Mouse (Mus musculus) heart, postnatal 36 days (tissue): Measurements from ENCODE around the gene 4931440F15Rik. TPM values are rescaled to one million over a fixed set of nuclear protein-coding genes. Genes with fewer than 3 reads are reported as not detected.
"Not testable (repeated sequence)": the region's sequence is repeated elsewhere in the genome, so short reads cannot be mapped to it uniquely, and the experiment has no call there.

Source experiments
- DNase-seq, 2 experiments: peaks; one replicate each; pipeline ENCODE4 v3.0.0; 2021 to 2022
- intact Hi-C: fragments of 180-260 bp; cut with DNase I; formaldehyde crosslinking; loops from one replicate; pipeline ENCODE4 v1.15.1; 2025
- total RNA-seq, 2 experiments: library from RNA; stranded (reverse); gene quantifications; 2 replicates each; pipeline ENCODE4 v1.2.3; 2021

4931440F15Rik gene
- 1 to 10 TPM; 1.8 to 2.1 TPM for total RNA-seq

DNA sequence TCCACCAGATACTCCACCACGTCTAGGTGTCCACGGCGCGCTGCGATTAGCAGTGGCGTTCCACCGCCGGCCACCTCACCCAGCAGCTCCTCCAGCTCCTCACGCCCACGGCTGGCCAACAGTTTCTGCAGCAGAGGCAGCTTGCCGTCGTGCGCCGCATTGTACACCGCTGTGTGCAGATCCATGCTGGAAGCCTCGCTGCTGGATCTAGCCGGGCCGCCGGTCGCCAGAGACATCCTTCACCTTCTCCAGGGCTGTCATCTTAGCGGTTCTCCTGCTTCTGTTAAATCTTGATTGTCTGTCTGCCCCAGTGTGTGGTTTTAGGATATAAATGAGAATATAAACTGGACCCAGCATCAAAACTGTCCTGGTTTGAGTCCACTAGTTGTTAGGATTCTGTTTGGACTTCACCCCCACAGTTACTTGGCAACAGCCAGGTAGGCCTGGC is at the start of gene 4931440F15Rik:
Gene 4931440F15Rik (minus strand): TSS at position 398 of the 448 bp plus-strand sequence.
- DNase-seq, intact Hi-C loops: not testable (repeated sequence)

DNA sequence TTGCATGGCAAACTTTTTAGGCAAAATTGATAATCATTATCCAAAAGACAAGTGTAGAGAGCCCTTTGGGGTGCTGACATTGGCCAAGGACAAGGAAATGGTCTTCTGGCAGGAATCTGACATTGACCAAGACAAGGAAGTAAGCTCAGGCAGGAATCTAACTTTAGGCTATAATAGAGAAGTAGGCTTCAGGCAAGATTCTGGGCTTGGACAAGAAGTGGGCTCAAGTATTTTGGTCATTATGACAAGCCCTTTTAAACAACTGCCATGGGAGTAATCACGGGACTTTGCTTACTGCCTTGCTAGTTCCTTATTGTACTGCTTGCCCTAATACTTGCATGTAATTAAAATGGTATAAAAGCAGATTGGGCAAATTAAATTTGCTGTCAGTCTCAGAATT is 49.3 kb upstream of the 4931440F15Rik start:
- intact Hi-C loops, DNase-seq: not testable (repeated sequence)

DNA sequence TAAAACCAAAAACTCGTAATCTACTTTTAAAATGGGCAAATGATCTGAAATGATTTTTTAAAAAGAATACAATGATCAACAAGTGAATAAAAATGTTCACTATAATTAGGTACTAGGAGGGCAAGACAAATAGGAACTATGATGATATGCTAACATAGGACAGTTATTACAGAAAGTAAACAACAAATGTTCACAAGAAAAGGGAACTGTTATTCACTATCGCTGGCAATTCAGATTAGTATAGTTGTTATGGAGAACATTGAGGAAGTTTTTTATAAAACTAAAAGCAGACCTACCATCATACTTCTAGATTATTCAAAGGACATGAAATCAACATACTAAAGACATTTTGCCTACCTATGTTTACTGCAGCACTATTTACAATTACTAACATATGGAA is 44.7 kb upstream of the 4931440F15Rik start:
- intact Hi-C loops, result no loop called here
- DNase-seq, result no peak

DNA sequence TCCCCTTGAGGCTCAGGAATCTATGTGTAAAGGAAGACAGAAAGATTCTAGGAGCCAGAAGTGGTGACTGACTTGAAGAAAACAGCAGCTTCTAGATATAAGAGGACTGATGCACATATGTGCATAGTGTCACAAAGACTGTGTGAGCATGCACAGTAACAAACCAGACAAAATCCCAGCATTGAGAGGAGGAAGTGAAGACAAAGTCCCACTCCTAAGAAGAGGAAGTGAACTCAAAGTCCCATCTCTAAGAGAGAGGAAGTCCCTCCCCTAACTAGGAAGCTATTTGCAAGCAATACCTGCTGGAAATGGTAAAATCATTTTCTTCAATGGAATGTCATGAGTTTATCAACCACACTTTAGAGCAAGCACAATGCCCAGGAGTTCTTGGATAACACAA is 38.8 kb upstream of the 4931440F15Rik start:
- intact Hi-C loops, result no loop called here
- DNase-seq, result no peak

DNA sequence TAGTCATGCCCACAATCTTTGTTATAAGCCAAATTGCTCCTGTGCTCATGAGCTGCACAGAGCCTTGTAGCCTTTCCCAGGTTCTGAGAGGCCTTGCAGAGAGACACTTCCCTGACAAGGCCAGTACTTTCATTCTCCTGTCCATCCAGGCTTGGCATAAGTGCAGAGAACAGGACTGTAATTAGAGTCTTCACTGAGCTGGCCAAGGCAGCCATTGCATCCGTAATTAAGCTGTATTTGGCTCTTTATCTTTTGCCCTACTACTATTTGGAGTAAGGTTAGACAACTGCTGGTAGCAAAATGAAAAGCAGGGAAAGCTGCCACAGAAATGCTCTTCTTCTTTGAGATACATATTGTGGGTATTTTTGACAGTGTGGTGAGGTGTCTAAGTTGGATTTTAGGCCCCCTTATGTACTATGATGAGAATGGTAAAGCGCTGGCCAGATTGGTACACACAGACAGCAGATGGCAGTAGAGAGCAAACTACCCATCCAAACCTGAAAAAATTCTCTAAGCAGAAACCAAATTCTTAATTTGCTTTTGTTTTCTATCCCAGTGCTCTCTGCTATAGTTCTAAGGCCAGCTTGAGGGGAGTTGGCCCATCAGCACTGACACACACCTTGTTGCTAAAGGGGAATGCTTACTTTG is 36.4 kb upstream of the 4931440F15Rik start:
- intact Hi-C loops, result loop anchor here (2.0 kb wide), 2 partner anchors 23 to 795 kb away; no protein-coding TSS in a partner anchor
- peak; percentile 39 to 44 for DNase-seq

DNA sequence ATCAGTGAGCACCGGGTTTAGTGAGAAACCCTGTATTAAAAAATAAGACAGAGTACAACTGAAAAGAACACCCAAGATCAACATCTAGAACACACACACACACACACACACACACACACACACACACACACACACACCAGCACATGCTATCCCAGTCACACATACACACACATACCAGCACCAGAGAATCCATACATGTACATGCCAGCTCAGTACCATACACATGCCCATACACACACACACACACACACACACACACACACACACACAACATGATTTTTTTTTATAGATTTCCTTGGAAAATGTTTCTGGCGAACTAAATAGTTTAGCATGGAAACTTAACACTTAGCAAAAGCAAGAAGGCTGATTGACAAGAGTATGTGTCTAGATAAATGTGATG is 35.6 kb upstream of the 4931440F15Rik start:
- DNase-seq, result no peak
- intact Hi-C loops, result no loop called here

DNA sequence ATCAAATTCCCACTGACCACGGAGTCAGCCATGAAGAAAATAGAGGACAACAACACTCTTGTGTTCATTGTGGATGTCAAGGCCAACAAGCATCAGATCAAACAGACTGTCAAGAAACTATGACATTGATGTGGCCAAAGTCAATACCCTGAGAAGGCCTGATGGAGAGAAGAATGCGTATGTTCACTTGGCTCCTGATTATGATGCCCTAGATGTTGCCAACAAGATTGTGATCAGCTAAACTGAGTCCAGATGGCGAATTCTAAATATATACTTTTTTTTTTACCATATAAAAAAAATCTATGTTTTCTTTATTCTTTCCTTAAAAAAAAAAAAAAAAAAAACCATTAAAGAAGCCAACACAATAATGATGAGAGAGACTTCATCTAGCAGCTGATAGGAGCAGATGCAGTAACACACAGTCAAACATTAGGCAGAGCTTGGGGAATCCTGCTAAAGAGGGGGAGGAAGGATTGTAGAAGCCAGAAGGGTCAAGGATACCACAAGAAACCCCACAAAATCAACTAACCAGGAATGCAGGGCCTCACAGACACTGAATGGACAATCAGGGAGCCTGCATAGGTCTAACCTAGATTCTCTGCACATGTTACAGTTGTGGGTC is 15.2 kb upstream of the 4931440F15Rik start:
- intact Hi-C loops, result no loop called here
- DNase-seq, result no peak

DNA sequence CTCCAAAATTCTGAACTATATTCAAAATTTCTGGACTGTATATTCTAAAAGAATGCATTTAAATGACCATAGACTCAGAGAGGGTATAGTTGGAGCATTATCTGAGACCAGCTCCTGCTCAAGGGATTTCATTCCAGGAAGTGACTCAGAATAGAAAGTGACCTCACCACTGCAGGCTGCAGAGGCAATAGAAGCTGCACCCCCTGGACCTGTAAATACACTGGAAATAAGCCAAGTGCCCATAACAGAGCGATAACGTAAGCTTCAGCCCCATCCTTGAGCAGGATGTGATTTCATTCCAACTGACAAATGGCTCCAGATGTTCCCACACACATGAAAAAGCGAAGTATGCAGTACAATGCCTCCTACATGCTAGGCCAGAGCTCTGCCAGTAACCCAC is 14.3 kb upstream of the 4931440F15Rik start:
- intact Hi-C loops, result no loop called here
- DNase-seq, result peak; percentile 17 to 39

DNA sequence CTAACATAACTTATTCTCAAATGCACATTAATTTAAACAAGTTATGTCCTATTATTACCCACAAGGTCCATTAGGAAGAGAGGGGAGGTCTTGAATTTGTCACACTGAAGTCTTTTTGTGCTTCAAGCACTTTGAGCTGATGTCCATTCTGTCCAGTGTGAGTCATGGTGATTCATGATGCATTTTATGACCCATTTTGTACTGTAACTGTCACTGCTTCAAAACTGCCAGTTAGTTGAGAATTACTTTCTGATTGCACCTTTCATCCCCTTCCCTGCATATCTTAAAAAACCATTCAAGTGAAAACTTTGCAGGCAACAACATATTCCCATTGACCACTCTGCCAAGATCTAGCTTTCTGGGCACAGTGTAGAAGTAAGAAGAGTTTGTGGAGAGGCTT is 11.6 kb upstream of the 4931440F15Rik start:
- intact Hi-C loops, result no loop called here
- no peak for DNase-seq

DNA sequence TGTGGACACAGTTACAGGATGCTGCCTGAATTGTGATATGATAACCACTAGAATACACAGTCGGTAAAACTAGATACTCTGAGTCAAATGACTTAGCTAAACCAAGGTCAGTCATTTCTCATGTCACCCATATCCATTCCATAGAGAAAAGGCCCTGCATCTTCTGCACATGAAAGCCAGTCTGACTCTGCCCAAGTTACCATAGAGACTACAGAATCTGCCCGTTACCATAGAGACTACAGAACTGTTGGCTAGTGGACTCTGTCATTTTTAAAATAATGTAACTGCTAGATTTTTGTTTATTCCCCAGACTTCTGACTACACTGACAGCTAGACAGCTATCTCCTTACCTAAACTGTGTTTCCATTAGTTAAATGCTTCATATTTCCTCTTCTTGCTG is 2.3 kb upstream of the 4931440F15Rik start:
- intact Hi-C loops, result no loop called here
- no peak for DNase-seq

DNA sequence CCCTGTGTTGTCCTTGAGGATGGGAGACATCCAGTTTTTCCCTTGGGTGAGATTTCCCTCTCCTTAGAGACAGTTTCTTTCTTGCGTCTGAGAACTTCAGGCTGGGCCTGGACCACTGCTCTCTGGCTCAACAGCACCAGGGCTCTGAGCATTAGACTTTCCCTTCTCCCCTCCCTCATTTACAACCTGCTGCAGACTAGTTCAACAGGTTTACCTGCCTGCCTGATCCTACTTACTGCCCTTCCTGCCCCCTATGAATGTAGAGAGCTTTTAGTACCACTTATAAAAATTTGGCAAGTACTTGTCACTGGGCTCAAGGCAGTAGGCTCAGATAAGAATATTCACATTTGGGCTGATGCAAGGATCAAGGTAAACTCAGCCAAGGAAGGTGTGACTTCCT is 533 bp upstream of the 4931440F15Rik start:
- intact Hi-C loops, result no loop called here
- DNase-seq, result no peak

DNA sequence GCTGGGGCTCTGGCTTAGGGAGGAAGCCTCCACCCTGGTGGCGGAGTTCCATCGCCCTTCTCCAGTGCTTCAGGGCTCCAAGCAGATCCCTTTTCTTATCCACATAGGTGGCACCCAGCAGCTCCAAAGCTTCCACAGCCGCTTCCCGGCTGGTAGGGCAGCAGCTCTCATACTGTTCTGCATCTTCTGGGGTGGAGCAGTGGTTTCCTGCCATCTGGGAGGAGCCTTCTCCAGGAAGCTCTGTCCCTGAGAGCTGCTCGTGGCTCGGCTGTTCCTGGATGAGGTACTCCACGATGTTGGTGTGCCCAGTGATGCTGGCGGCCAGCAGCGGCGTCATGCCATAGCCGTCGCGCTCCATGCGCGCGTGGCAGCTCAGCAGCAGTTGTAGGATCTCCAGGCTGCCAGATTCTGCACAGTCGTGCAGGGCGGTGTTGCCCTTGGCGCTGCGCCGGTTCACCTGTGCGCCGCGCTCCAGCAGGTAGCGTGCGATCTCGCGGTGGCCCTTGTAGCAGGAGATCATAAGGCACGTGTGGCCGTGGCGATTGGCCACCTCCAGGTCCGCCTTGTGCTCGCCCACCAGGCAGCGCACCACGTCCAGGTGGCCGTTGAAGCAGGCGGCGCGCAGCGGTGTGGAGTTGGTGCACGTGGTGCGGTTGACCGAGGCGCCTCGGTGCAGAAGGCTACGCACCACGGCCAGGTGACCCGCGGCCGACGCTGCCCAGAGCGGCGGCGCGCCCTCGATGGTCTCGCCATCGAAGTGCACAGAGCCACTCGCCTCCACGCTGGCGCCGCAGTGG is 796 bp downstream of the 4931440F15Rik start:
- intact Hi-C loops, DNase-seq: not testable (repeated sequence)

DNA sequence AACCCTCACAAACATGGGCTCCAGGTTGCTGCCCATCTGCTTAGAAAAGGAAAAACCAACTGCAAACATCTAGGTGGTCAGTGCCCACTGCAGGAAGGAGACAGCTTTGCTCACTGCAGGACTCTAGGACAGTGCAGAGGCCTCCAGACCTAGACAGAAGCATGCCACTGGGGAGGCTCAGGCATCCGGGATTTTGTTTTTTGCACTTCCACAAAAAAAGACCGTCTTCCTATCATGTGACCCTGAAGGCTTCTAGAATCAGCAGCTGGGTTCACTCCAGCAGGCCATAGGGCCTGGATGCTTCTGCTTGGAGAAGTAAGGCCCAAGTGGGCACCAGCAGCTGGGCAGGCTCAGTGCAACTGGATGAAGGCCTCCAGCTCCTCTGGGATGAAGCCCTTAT is 2.3 kb downstream of the 4931440F15Rik start:
- no peak for DNase-seq
- intact Hi-C loops, result no loop called here

DNA sequence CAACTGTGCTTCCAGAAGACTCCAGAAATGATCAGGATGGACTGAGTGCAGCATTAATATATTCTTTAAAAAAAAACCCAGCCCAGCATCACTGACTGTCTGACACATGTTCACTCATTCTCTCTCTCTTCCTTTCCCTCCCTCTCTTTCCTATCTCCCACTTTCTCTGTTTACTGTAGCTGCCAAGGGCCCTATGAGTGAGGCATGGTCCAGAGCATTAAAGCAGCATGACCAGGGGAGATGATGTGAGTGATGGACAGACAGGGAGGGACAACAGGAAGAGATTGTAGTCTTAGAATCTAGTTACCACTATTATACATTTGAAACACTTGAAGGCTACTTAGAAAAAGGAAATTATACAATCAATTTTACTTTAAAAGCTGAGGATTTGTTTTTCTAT is 9.8 kb downstream of the 4931440F15Rik start:
- intact Hi-C loops, result no loop called here
- no peak for DNase-seq

DNA sequence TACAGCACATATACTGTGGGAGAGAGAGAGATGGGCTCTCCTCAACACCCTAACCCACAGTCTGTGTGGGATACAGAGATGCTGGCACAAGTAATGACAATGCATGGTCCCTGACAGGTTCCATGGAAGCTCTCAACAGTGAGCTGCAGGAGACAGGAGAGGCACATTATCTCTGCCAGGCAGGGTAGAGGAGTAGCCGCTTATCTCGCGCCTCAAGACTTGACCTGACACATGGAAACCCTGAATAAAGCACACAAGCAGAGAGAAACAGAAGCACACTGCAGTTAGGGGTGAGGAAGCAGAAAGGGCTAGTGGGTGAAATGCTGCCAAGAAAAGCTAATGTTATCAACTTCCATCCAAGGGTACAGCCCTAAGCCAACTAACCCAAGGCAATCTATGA is 10.2 kb downstream of the 4931440F15Rik start:
- intact Hi-C loops, result no loop called here

DNA sequence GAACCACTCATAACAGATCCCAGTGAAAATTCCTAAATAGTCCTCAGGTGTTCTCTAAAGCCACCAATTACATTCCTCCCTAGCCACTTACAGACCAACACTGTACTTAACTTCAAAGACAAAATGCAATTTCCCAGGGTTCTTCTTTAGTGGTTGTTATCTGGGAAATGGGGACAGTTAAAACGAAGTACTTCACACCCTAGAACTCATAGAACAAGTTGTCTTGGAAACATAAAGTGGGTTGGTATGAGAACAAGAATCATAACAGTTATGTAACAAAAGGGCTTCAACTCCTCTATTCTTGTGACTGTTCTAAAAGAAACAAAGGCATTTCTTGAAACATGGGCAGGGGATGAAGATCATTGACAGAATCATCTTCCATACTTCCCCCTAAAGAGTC is 12.2 kb downstream of the 4931440F15Rik start:
- intact Hi-C loops, result no loop called here
- no peak for DNase-seq

More for the DNA sequence above, 10.2 kb downstream of the 4931440F15Rik start:
- no peak for DNase-seq

DNA sequence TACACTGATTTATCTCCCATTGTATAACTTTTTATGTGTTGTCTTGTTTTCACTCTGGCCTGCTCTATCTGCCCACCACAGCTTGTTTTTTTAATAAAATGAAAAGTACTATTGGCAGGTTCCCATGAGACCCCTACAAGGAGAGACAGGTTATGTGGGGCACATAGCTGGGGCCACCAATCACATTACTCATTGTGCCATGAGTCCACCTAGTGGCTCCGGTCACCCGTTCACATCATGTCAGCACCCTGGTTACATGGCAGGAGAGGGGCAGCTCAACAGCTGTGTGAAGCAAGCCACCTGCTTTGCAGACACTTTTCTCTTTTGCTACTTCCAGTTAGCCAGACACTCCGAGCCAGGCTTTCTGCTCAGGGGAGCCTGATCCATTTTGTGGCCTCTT is 13.0 kb downstream of the 4931440F15Rik start:
- intact Hi-C loops, result no loop called here
- no peak for DNase-seq

DNA sequence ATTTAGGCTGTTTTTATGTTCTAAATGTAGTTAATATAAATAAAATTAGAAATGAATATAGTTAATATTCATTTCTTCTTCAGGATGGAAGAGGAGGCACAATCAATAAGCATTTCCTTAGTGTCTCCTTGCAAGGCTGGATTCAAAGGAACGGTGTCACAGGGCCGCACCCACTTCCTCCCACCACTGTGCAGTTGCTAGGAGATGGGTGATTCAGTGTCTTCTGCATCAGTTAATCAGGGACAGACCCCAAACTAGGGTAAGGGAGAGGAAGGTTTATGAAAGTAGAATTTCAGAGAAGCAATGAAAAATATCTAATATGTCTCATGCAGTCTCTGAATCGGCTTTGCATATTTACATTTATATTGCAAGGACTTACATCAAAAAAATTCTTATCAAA is 15.1 kb downstream of the 4931440F15Rik start:
- no peak for DNase-seq
- intact Hi-C loops, result no loop called here

DNA sequence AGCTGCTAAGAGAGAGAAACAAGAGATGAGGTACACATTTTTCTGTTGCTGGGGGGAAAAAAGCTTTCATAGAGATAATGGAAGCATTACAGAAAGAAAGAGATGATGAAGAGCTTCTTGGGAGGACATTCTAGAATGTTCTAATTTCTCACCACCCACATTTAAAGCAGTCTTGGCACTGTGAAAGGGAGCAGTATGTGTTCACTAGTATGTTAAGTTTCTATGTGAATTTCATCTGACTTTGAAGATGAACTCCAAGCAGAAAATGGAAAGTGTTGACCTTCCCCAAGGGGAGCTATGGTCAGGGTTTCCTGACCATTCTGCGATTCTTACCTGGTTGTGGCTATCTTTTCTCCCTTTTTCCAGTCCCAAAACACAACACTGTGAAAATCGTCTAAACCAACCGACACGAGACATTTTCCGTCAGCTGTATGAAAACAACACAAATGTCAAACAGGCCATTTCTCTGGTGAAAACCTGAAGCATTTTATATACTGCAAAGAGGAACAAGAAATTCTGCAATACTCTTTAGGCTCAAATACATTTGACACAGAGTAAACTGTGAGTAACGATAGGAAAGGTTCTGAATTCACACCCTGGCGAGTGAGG is 16.4 kb downstream of the 4931440F15Rik start:
- no peak for DNase-seq
- intact Hi-C loops, result no loop called here

DNA sequence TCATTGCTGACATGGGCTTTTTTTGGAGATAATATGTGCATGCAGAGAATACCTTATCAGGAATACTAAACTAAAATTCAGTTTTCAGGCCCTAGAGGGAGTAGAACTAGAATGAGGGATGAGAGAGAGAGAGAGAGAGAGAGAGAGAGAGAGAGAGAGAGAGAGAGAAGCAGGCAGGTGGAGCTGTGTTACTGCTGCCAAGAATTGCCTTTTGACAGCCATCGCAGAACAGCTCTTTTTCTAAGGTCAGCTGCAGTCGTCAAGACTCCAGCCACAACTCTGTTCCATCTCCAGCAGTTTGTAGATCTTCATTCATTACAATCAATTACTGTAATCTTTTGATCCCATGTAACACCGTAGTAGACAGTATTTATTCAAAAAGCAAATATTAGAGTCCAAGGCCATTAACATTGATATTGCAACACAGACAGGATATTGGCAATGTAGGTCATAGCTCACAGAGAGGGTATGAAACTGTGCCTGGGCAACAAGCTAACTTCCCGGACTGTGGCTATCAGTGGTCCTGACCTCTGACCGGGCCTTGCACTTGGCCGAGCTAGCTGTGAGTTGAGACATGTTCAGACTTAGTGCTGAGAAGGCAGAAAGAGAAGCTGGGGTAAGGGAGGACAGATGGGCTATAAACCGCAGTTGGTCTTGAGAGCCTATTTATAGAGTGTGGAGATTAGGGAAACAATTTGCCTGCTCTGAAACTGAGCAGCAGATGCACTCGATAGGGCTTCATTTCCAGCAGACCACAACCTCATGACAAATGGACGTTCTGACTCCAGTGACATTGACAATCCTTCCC is 17.1 kb downstream of the 4931440F15Rik start:
- DNase-seq, result peak; percentile 18 to 36
- intact Hi-C loops, result no loop called here
